Mouse (Mus musculus) heart, postnatal 25 days (tissue): ENCODE measurements around the gene Sprr1b. TPM values are rescaled to one million over a fixed set of nuclear protein-coding genes. Genes with fewer than 3 reads are reported as not detected.
"Not testable (repeated sequence)": the region's sequence is repeated elsewhere in the genome, so short reads cannot be mapped to it uniquely, and the experiment has no call there.

Experiments used
- DNase-seq: peaks from one replicate; pipeline ENCODE4 v3.0.0; 2022; ENCODE audit warnings: low spot score
- intact Hi-C: fragments of 180-260 bp; cut with DNase I; formaldehyde crosslinking; loops from one replicate; pipeline ENCODE4 v1.15.1; 2025
- total RNA-seq, 2 experiments: library from RNA; stranded (reverse); gene quantifications; 2 replicates each; pipeline ENCODE4 v1.2.3; 2021

Gene Sprr1b
- total RNA-seq = not detected

DNA sequence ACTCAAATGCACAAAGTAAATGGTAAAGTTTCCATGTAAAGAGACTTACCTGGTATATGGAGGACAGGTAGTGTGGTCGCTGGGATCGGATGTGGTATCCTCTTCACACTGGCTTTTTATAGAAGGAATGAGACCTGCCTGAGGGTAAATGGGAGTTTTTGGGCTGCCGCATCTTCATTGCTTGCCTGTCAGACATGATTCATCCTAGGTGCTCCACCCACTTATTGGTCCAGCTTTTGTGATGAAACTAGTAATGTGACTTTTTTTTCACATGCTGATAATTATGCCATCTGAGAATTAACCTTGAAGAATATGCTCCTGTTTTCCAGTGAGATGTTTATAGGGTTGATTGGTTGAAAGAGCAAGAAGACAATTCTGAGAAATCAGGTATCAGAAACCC, at the start of gene Sprr1b:
TSS of gene Sprr1b (minus strand) at position 101 of the 400 bp plus-strand sequence.
- DNase-seq = no peak
- intact Hi-C loops = no loop called here

- intact Hi-C loops = no loop called here
- DNase-seq = no peak
Observed at GRCm38 (mm10) chr3:92486307-92486706, 47.7 kb upstream of the Sprr1b start.

GRCm38 (mm10) chr3:92485863-92486262, 47.3 kb upstream of the Sprr1b start, which contains the start of gene Sprr1a:
Sprr1a (minus strand) TSS chr3:92485895.
- no peak for DNase-seq
- intact Hi-C loops = no loop called here

DNA sequence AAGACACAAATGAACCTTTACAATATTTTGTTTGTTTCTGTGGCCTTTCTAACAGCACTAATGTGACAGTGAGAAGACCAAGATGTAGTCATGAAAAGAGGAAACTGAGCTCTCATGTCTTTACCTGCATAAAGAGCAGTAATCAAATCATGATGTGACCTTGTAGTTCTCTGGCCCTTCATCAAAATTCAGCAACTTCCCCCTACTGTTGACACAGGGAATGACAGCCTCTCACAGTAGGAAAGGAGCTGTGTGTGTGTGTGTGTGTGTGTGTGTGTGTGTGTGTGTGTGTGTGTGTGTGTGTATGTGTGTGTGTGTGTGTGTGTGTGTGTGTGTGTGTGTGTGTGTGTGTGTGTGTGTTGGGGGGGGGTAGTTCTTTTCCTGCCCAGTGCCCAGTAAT, 42.7 kb upstream of the Sprr1b start:
- DNase-seq, intact Hi-C loops: not testable (repeated sequence)

DNA sequence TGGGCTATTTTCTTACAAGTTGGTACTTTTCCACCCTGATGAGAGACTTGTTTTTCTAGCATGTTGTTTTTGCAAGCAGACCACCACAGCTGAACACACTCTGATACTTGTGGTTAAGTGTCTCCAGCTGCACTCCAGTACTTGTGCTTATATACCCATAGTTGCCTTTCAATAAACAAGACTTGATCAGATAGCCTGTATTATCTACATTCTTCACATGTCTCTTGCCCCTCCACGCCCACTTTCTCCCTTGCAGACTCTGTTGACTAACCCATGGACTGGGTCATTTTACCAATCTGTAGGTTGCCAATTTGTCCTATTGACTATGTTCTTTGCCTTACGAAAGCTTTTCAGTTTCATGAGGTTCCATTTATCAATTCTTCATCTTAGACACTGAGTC, 31.5 kb upstream of the Sprr1b start:
- intact Hi-C loops = no loop called here
- DNase-seq = no peak

DNA sequence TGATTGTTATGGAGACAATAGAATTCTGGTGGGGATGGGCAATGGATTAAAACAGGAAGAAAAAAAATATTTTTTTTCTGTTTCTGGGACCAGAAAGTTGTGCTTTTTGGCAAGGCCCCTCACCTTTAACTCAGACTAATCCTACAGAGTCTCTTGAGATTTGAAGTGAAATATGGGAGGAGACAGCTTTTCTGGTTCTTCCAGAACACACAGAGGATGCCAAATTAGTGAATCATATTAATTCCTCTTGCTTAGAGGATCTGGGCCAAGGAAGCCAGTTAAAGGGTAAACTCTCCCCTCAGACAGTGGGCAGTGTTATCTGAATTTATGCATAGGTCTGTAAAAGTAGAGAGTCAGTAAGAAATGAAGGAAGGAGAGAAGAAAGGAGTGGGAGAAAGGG, 28.8 kb upstream of the Sprr1b start:
- intact Hi-C loops = no loop called here
- no peak for DNase-seq

DNA sequence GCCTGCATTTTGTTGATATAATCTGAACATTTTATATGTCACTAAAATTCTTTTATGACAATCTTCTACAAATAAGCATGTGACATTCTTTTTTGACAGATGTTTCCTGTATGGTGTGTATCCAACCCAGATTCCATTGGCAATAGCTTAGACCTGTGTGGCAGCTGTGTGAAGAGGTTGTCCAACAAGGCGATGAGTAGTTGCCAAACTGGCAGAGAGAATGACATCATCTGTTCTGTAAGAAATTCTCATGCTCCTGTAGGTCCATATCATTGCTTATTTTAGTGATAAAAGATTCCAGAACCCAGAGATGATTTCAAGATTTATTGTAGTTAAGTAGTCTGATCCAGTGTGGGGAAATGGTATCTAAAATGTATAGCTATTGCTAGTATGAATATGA, 28.0 kb upstream of the Sprr1b start:
- DNase-seq = no peak
- intact Hi-C loops = no loop called here

DNA sequence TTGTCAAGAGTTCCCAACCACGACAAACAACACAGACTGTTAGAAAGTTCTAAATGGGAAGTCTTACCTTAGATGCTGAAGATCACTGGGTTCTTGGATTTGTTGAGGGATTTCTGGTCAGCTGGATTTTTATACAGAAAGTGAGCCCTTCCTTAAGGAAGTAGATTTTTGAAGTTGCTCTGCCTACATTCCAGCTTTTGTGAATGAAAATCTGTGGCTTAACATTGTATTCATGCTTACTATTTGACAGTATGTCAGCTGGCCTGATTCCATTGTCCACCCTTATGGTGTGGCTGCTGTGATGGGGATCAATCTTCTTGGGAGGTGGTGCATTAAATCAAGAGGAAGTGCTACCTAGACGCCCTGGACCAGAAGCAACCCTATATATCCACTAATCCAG, 20.0 kb upstream of the Sprr1b start, which contains the start of gene Sprr3:
TSS of gene Sprr3 (minus strand) at position 101 of the 400 bp plus-strand sequence.
- no peak for DNase-seq
- intact Hi-C loops = no loop called here

GRCm38 (mm10) chr3:92455151-92455550, 16.6 kb upstream of the Sprr1b start:
- intact Hi-C loops = no loop called here
- no peak for DNase-seq

DNA sequence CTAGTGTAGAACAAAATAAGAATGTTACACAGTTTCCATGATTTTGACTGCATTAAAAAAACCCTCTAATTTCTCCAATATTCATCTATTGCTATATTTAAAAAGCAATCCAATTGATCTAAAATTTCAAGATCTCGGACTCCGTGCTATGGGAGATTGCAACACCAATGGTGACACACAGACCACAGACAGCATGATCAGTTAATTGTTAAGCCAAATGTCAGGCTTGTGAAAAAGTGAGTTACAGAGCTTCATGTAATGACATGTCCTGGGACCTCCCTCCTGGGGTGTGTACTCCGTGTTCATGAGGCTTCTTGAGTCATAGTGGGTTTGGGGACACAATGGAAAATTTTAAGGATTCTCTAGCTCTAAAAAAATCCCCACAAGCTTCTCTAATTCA, 1.6 kb upstream of the Sprr1b start:
- no peak for DNase-seq
- intact Hi-C loops = no loop called here

- intact Hi-C loops = no loop called here
- DNase-seq = no peak
Observed at GRCm38 (mm10) chr3:92432282-92432681, 6.3 kb downstream of the Sprr1b start, which contains the start of gene Sprr2k. Sprr2k (plus strand) TSS chr3:92432582.

DNA sequence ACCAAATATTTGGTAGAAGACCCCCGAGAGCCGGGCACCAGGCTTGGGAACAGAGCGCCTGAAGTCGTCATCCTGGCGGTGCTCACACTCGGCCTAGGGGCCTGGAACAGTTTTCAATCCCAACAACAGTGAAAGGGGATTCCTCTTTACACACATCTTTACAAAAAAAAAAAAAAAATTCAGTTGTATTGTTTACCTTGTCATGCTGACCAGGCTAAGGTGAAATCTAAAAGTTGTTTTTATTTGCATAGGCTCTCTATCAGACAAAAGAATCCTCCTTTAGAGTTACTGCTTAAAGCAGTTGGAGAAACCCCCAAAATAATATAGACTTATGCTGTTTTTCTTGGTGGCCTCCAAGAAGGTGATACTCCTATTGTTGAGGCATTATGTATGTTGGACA, 9.3 kb downstream of the Sprr1b start, which contains the start of gene Gm9774:
TSS of gene Gm9774 (minus strand) at position 101 of the 400 bp plus-strand sequence.
- intact Hi-C loops = no loop called here
- DNase-seq = no peak

DNA sequence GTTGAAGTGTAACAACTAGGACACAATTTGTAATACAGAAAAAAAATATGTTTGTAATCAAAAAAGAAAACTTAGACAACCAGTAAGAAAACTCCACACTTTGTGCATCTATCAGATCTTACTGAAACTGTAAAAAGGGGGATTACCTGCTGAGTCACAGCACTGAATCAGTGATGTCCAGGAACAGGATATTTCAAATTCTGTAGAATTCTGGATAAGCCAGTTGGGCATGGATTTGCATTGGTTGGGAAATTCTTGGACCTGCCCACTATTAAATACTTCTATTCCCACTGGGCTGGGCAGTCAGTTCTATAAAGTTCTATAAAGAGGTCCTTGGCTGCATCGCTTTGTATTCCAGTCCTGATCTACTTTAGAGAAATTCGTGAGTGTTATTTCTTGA, 20.8 kb downstream of the Sprr1b start, which contains the start of gene Sprr2j-ps:
TSS of gene Sprr2j-ps (plus strand) at position 301 of the 400 bp plus-strand sequence.
- DNase-seq = no peak
- intact Hi-C loops = no loop called here

- intact Hi-C loops = no loop called here
- no peak for DNase-seq
Observed at GRCm38 (mm10) chr3:92407691-92408090, 30.9 kb downstream of the Sprr1b start, which contains the start of gene Sprr2i. Sprr2i (plus strand) TSS chr3:92407991.

DNA sequence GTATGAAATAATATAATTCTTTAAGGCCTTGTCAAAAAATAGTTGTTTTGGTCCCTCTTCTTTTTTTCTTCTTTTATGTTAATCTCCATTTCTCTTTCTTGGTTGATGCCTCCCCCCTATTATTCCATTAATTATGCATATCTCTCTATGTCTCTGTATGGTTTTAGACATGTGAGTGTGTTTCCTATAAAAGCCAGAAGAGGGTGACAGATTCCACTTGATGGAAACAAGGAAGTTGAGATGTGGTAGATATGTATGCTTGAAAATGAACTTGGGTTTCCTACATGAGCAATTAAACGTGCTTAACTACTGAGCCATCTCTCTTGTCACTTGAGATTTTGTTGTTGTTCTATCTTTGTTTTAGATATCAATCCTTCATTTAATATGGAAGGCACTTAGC, 44.3 kb downstream of the Sprr1b start:
- DNase-seq = no peak
- intact Hi-C loops = loop anchor here (10.0 kb wide), 1 partner anchor 120 kb away; no protein-coding TSS in a partner anchor

Other genes starting within 250 kb of the Sprr1b start
- not detected for gene Sprr2a1, start 223.0 kb downstream of the Sprr1b start, total RNA-seq
- gene Sprr2a2, start 222.9 kb downstream of the Sprr1b start, total RNA-seq = 1 to 10 TPM; 1.1 to 1.5 TPM
- gene Sprr2a3, start 153.4 kb downstream of the Sprr1b start, total RNA-seq = not detected
- gene Sprr2b, start 122.2 kb downstream of the Sprr1b start, total RNA-seq = not detected
- not detected for gene Sprr2d, start 99.6 kb downstream of the Sprr1b start, total RNA-seq
- not detected for gene Sprr2e, start 86.6 kb downstream of the Sprr1b start, total RNA-seq
- not detected for gene Sprr2f, start 73.6 kb downstream of the Sprr1b start, total RNA-seq
- gene Sprr2h, start 53.1 kb downstream of the Sprr1b start, total RNA-seq = not detected
- gene Sprr2i, start 30.8 kb downstream of the Sprr1b start, total RNA-seq = not detected
- gene Sprr2j-ps, start 20.7 kb downstream of the Sprr1b start, total RNA-seq = not detected
- gene Gm9774, start 9.4 kb downstream of the Sprr1b start, total RNA-seq = 1 to 10 TPM; 2.8 to 4.8 TPM
- gene Sprr2k, start 6.2 kb downstream of the Sprr1b start, total RNA-seq = not detected
- gene Sprr3, start 19.9 kb upstream of the Sprr1b start, total RNA-seq = not detected
- gene Sprr1a, start 47.1 kb upstream of the Sprr1b start, total RNA-seq = not detected
- gene Sprr4, start 61.7 kb upstream of the Sprr1b start, total RNA-seq = not detected
- gene 2310046K23Rik, start 95.7 kb upstream of the Sprr1b start, total RNA-seq = not detected
- gene Ivl, start 134.9 kb upstream of the Sprr1b start, total RNA-seq = not detected
- gene Smcp, start 150.2 kb upstream of the Sprr1b start, total RNA-seq = not detected
- gene 2210017I01Rik, start 168.7 kb upstream of the Sprr1b start, total RNA-seq = not detected
- not detected for gene Lce6a, start 182.9 kb upstream of the Sprr1b start, total RNA-seq
- gene Lce1a1, start 209.5 kb upstream of the Sprr1b start, total RNA-seq = not detected
- not detected for gene Lce1b, start 218.1 kb upstream of the Sprr1b start, total RNA-seq
- not detected for gene Lce1a2, start 231.5 kb upstream of the Sprr1b start, total RNA-seq
- not detected for gene Lce1c, start 240.5 kb upstream of the Sprr1b start, total RNA-seq
- not detected for gene Lce1d, start 248.4 kb upstream of the Sprr1b start, total RNA-seq